In genomic region chr1:72874287-72875211, GRCm38 (mm10) we compare ENCODE assay signal across 8 mouse cellular contexts. TPM values are rescaled to one million over a fixed set of nuclear protein-coding genes. Genes with fewer than 3 reads are reported as not detected.
DNase-seq lines count a peak whose midpoint lies in the region; ATAC-seq and TF ChIP-seq lines count a peak whose summit lies in the region.

Gene Igfbp5 (minus strand): TSS chr1:72874884.

- TF ChIP-seq RAD21 in CH12.LX (IDR thresholded peaks at IDR 0.05; ENCODE audit: low read depth, low read length), result no peak

- peak; percentile 37 for ATAC-seq in forebrain, embryonic 13.5 days
- no peak for ATAC-seq in inflammation-experienced regulatory T-cells, adult 6 months

- TF ChIP-seq EP300 in CH12.LX (IDR thresholded peaks at IDR 0.05; ENCODE audit: low read length), result no peak

- no peak for TF ChIP-seq CTCF in CH12.LX (conservative IDR thresholded peaks at IDR 0.05 in 1 of 2, IDR thresholded peaks at IDR 0.05 in 1 of 2; ENCODE audit: low read depth in 2 of 2, low read length in 2 of 2)
- TF ChIP-seq CTCF in bone marrow macrophage, adult 2 months (IDR thresholded peaks at IDR 0.05; ENCODE audit: low read depth, low read length), result peak; percentile 22; the same call in 1 of the 2 replicates
- TF ChIP-seq CTCF in lung, adult 2 months (IDR thresholded peaks at IDR 0.05; ENCODE audit: insufficient read depth, low read length), result no peak

- DNase-seq in CH12.LX (ENCODE audit: extremely low read depth), result no peak
- DNase-seq in heart, postnatal 14 days, result peak; percentile 84 to 87
- peak in 1 of 2 experiments; percentile 76 for DNase-seq in layer of hippocampus, adult 18-20 months (ENCODE audit: low spot score in 2 of 2)
- DNase-seq in lung, adult 2 months, result peak; percentile 52
- peak; percentile 62 for DNase-seq in retina, embryonic 14.5 days (ENCODE audit: low spot score)

- H3K36me3 ChIP-seq in CH12.LX (replicated peaks in 1 of 2; ENCODE audit: control insufficient read depth in 1 of 2, insufficient read depth in 1 of 2, low read length in 1 of 2), result no peaks in the 10 kb centered on the region
- no peaks in the 10 kb centered on the region for H3K36me3 ChIP-seq in forebrain, embryonic 13.5 days (ENCODE audit: poor library complexity, severe bottlenecking)

- intact Hi-C loops in heart, postnatal 14 days (cut with DNase I), result loop anchor here (5.0 to 10.0 kb wide), 5 partner anchors 68 to 640 kb away; no protein-coding TSS in a partner anchor

- H3K4me3 ChIP-seq in CH12.LX (replicated peaks in 1 of 3; ENCODE audit: low read depth in 2 of 3, low read length in 2 of 3, poor library complexity in 1 of 3), result peak within 1 kb of the TSS in 1 of 3 experiments; percentile 4
- H3K4me3 ChIP-seq in bone marrow macrophage, adult 2 months (ENCODE audit: insufficient read depth, low read length), result no peak within 1 kb of the TSS
- H3K4me3 ChIP-seq in forebrain, embryonic 13.5 days, result peak within 1 kb of the TSS; percentile 53
- H3K4me3 ChIP-seq in lung, adult 2 months (replicated peaks; ENCODE audit: extremely low read depth, low read depth, low read length), result peak within 1 kb of the TSS; percentile 55

- H3K27ac ChIP-seq in CH12.LX (ENCODE audit: insufficient read depth, low read depth), result no peak within 1 kb of the TSS
- H3K27ac ChIP-seq in bone marrow macrophage, adult 2 months (ENCODE audit: insufficient read depth, low read depth, low read length), result no peak within 1 kb of the TSS
- peak within 1 kb of the TSS; percentile 74 for H3K27ac ChIP-seq in forebrain, embryonic 13.5 days

- H3K4me2 ChIP-seq in CH12.LX (ENCODE audit: insufficient read depth, low read depth, poor library complexity, severe bottlenecking), result peak within 1 kb of the TSS; percentile 94
- H3K4me2 ChIP-seq in forebrain, embryonic 13.5 days, result peak within 1 kb of the TSS; percentile 90

- peaks cover 56% of the 10 kb centered on the region for H3K27me3 ChIP-seq in CH12.LX (replicated peaks)
- 0 out of 2 replicates have a peak, but pooled peaks cover 3% of the 10 kb centered on the region for H3K27me3 ChIP-seq in forebrain, embryonic 13.5 days

- TF ChIP-seq POLR2A in CH12.LX (IDR thresholded peaks at IDR 0.05; ENCODE audit: low read depth, low read length), result no peak
- TF ChIP-seq POLR2A in bone marrow macrophage, adult 2 months (IDR thresholded peaks at IDR 0.05; ENCODE audit: borderline replicate concordance, low read depth, low read length), result no peak
- TF ChIP-seq POLR2A in lung, adult 2 months (IDR thresholded peaks at IDR 0.05; ENCODE audit: borderline replicate concordance, extremely low read depth, low read depth, low read length), result no peak

- under 1% methylated on average over 38 of the region's 38 CpGs for WGBS in forebrain, embryonic 13.5 days
- WGBS in lung, adult 2 months, result 2% methylated on average over 38 of the region's 38 CpGs

- peaks cover 2 to 39% of the 10 kb centered on the region in 2 experiments; a peak in 3 of 4 replicates for H3K4me1 ChIP-seq in CH12.LX (ENCODE audit: control insufficient read depth in 1 of 2, insufficient read depth in 2 of 2)
- H3K4me1 ChIP-seq in bone marrow macrophage, adult 2 months (ENCODE audit: control insufficient read depth, insufficient read depth, low read length), result 0 out of 2 replicates have a peak, but pooled peaks cover 5% of the 10 kb centered on the region
- peaks cover 58% of the 10 kb centered on the region for H3K4me1 ChIP-seq in forebrain, embryonic 13.5 days
- H3K4me1 ChIP-seq in lung, adult 2 months (ENCODE audit: control insufficient read depth, insufficient read depth, low read length), result peaks cover 9% of the 10 kb centered on the region

- in situ Hi-C loops in CH12.LX (cut with MboI; ENCODE audit: low pct_ligation_motif_present, low pct_unique_long_range_greater_than_20kb, low sequenced_read_pairs), result loop anchor here (10.0 to 25.0 kb wide), 3 partner anchors 287 to 980 kb away; partner anchors contain the start of gene Smarcal1

- dilution Hi-C loops in CH12.LX (cut with MboI; ENCODE audit: extremely low pct_ligation_motif_present, extremely low pct_unique_long_range_greater_than_20kb, low sequenced_read_pairs), result no loop called here

- H3K9me3 ChIP-seq in CH12.LX (replicated peaks; ENCODE audit: low read length), result no peaks in the 10 kb centered on the region
- H3K9me3 ChIP-seq in forebrain, embryonic 13.5 days (replicated peaks), result no peaks in the 10 kb centered on the region

- no peaks in the 10 kb centered on the region for H3K79me2 ChIP-seq in CH12.LX (replicated peaks; ENCODE audit: control insufficient read depth, extremely low read depth, insufficient read depth, poor library complexity, severe bottlenecking)

- no peak within 1 kb of the TSS for H3K9ac ChIP-seq in CH12.LX (ENCODE audit: insufficient read depth, low read depth)
- peak within 1 kb of the TSS; percentile 71 for H3K9ac ChIP-seq in forebrain, embryonic 13.5 days

TF ChIP-seq in CH12.LX, 34 proteins besides CTCF, POLR2A, EP300 and RAD21:
- TF ChIP-seq MXI1 (IDR thresholded peaks at IDR 0.05; ENCODE audit: low read depth, low read length) (no peak), SIN3A (IDR thresholded peaks at IDR 0.05; ENCODE audit: low read length) (0 out of 2 replicates have a peak, but pooled peaks have one; percentile 8), SMC3 (IDR thresholded peaks at IDR 0.05; ENCODE audit: low read depth, low read length) (no peak)

RNA-seq across cellular contexts. Expression of gene Igfbp5, which starts in this region (rescaled TPM):
- 0.04 and 0.08 TPM in 2 replicates for total RNA-seq in CH12.LX (2012; rRNA removed)
- total RNA-seq in CH12.LX (2014; rRNA removed), result not detected in 2 replicates
- polyA plus RNA-seq in CH12.LX (2012; ENCODE audit: insufficient read length, low read depth), result 0.09 and 0.14 TPM in 2 replicates
- 0.12 and 0.31 TPM in 2 replicates for polyA plus RNA-seq in bone marrow macrophage, adult 2 months (2012; ENCODE audit: insufficient read depth, insufficient read length, missing spikeins)
- polyA plus RNA-seq in forebrain, embryonic 13.5 days (2015; fragmentation: Nextera tagmentation; extraction: Ambion mirVana), result 20.9 and 30.9 TPM in 2 replicates
- 100 to 1,000 TPM; 139 to 161 TPM for total RNA-seq in heart, postnatal 14 days (2021)
- total RNA-seq in layer of hippocampus, adult 18-20 months (2021), result 10 to 100 TPM; 77.4 to 83.5 TPM
- 91.2 and 118 TPM in 2 replicates for polyA plus RNA-seq in lung, adult 2 months (2012; rRNA removed)
- under 1 TPM in 1 of 3 experiments, not detected in 2; 0.08 TPM for polyA plus RNA-seq in inflammation-experienced regulatory T-cells, adult 6 months (2017; shearing (Covaris generic))

Comparison
In these comparisons a context has a peak if more than half of its experiments do, and no peak if none do; other contexts are left out.
1. RNA of gene Igfbp5 (total RNA-seq): 139 to 161 TPM in heart, postnatal 14 days and 77.4 to 83.5 TPM in layer of hippocampus, adult 18-20 months; 0.04 to 0.08 TPM in CH12.LX; every median in the first group is over 10 times any median in the second.
2. RNA of gene Igfbp5 (polyA plus RNA-seq): 91.2 to 118 TPM in lung, adult 2 months and 20.9 to 30.9 TPM in forebrain, embryonic 13.5 days; 0.12 to 0.31 TPM in bone marrow macrophage, adult 2 months, 0.09 to 0.14 TPM in CH12.LX and 0.08 TPM in inflammation-experienced regulatory T-cells, adult 6 months; every median in the first group is over 10 times any median in the second.